Mouse (Mus musculus) skeletal muscle tissue, adult 2 months (tissue): ENCODE measurements at regions not wholly inside any gene's neighbourhood (a gene's known extent, or its start where the extent isn't known, plus 50 kb on each side); places are given as distances from the start of the nearest gene placed in this dataset.

Source experiments
- DNase-seq: peaks from one replicate; pipeline ENCODE4 v3.0.0-alpha.2; 2012; ENCODE audit warnings: low read depth, low spot score

DNA sequence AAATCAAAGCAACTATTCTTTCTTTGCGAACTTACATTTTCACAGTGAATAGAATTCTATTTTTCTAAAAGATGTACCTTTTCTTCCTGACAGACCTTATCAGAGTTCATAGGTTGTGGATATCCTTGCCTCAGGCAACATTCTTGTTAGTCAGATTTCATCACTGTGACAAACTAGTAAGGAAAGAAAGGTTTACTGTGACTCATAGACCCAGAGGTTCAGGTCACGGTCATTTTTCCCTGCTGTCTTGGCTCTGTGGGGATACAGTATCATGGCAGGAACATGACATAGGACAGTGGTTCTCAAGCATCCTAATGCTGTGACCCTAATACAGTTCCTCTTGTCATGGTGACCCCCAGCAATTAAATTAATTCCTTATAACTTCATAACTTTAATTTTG, 78.4 kb upstream of the Akt3 start:
- no peak for DNase-seq

DNA sequence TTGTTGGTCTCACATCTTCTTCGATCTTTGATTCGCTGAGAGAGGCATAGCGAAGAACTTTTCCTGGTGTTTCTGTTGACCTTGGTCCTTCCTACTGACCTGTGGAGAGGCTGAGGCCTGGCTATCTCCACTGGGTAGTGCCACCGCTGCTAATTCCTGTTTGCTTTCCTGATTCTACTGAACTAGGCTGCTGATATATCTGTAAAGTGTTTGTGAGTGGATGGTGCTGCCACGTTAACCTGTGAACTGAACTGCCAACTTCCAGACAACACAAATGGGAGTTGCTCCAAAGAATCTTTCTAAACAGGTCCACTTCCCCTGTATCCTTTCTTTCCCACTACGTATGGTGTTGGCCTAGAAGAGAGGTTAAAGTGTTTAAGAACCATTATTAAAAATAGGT, 78.0 kb upstream of the Akt3 start:
- DNase-seq: no peak

DNA sequence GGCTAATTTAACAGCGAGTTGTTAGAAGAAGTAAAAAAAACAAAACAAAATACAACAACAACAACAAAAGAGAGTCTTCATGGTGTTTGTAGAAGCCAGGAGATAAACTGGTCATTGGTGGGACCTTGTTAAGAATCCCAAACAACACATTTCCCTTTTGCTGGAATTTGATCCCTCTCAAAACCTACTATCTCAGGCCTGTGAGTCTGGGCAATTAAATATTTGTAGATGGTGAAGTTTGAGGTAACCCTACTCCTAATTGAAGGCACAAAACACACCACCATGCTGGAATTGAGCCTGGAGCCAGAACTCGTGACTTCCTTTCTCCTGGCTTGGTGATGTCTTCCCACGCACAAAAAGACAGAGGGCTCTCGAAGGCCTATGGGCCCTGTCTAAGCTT, 65.4 kb upstream of the Akt3 start:
- no peak for DNase-seq

DNA sequence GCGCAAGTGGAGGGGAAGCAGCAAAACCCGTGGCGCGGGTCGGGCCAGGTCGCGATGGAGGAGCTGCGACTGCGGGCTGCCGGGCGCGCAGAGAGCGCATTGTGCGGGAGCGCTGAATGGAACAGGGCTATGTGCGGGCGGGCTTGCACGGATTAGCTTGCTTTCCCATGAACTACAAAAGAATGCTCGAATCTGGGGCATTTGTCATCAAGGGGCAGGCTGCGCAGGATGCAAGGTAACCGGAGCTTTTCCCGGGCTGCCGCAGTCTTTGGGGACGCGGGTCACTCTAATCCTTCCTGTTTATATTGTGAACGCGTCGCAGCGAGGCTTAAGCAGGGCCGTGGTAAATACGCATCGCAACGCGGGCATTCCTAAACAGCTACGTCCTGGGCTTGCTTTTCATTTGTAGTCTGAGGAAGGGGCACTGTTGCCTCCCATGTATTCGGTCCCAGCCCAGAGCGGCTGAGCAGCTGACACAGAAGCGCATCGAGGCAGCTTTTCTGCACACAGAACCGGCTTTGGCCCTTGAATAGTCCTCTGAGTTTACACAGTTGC, 64.8 kb upstream of the Akt3 start:
- no peak for DNase-seq

DNA sequence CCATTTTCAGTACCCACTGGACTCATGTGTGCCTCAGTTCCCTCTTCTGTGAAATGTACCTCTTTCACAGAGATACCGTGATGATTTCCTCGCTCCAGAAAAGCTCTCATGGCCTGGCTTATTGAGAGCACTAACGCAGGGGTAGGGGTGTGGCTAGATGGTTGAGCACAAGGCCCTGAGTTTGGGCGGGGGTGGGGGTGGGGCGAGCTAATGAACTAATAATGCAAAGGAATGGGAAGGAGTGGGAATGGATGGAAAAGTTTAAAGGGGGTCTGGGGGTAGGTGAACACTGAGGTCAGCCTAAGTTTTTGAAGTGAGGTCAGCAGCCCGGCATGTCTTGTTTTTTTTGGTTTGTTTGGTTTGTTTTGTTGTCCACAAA, 64.3 kb upstream of the Akt3 start:
- no peak for DNase-seq

DNA sequence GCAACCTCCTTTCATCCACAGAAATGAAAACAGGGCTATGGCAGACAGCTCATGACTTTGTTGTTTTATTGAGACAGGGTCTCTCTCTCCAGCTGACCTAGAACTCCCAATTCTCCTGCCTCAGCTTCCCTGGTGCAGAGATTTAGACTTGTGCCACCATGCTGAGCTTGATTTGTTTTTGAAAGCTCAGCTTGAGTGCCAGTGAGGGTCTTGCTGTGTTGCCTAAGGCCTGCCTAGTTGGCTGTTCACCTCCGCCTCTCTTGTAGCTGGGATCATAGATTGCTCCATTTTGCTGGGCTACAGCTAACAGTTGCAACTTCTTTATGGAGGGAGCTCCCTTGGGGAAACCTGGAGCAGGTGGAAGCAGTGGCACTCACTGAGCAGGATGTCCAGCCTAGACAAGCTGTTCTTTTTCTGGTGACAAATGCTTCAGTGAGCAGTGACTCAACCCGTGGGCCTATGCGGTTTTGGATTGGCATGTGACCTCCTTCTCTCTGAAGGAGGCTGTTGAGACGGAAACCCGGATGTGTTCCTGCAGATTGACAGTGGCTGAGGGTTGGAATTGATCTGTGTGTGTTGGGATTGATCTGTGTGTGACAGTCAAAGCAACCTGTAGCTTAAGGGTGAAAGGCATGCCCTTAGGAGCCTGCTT, 63.8 kb upstream of the Akt3 start:
- no peak for DNase-seq

DNA sequence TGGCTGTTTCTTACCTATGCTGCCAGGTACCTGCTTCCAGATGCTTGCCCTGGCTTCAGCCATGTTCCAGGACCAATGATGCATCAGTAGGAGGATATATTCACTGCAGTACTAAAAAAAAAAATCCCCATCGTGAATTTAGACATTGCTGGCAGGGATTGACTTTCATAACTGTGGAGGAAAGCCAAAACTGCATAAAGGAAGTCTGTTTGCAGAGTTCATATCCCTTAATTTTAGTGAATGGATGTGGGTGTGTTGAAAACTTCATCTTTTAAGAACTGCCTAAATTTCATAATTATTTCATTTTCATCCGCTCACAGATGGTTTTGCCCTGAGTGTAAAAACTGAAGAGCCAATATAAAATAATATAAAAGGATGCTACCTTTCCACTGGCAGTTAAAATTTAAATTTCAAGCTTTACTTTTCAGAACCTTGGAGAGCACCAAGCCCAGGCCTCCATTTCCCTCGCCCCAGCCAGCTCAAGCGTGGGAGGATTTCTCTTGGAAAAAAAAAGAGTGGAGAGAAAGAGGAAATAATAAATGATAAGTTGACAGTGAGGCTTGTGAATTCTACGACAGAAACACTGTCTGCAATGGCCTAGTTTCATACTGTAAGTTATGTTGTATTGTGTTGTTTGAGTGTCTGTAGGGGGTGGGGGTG, 50.3 kb upstream of the Akt3 start:
- no peak for DNase-seq
